Mouse (Mus musculus) B cell, adult (primary cell): ENCODE results near the gene Olfr1472. TPM values are rescaled to one million over a fixed set of nuclear protein-coding genes. Genes with fewer than 3 reads are reported as not detected.

Source experiments
- total RNA-seq: library from RNA; stranded (reverse); gene quantifications from 4 replicates; pipeline ENCODE4 v1.2.4, GENCODE M21; 2023; ENCODE audit not compliant: inconsistent age

Olfr1472 gene
- not detected in 4 replicates for total RNA-seq

DNA sequence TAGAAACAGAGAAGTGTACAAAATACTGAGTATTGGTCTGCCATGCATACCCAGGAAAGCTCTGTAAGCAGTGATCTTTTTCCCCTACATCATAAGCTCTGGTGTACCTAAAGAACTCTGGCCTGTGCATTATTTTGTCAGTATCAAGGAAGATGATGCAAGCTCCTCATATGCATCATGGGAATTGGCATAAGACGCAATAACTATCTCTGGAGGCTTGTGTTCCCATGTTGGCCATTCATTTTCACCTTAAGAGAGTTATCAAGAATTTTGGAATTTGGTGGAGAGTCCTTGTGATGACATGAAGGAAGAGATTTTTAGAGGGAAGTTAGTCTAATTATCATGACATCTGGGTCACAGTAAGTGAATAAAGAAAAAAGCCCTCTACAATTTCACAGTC is at the start of gene Olfr1472:
Gene Olfr1472 (minus strand): TSS at position 101 of the 400 bp plus-strand sequence.

GRCm38 (mm10) chr19:13500246-13500645 is 44.4 kb upstream of the Olfr1472 start, which contains the start of gene Olfr1477:
TSS of gene Olfr1477 (plus strand) at chr19:13500546.

DNA sequence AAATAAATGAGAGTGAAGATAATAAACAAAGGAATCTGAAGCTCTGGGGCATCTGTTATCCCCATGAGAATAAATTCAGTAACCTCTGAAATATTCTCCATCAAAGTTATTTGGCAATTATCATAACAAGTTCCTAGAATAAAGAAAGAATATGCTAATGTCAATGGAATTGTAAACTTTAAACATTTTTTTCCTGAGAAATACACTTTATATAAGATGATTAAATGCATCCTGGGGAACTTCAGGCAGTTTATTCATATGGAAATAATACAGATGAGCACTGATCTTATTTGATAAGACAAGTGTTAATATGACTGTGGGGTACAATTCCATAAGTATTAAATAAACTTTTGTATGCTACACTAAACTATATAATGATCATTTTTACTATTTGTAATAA is 24.2 kb upstream of the Olfr1472 start, which contains the start of gene Olfr1475:
Gene Olfr1475 (minus strand): TSS at position 101 of the 400 bp plus-strand sequence.

DNA sequence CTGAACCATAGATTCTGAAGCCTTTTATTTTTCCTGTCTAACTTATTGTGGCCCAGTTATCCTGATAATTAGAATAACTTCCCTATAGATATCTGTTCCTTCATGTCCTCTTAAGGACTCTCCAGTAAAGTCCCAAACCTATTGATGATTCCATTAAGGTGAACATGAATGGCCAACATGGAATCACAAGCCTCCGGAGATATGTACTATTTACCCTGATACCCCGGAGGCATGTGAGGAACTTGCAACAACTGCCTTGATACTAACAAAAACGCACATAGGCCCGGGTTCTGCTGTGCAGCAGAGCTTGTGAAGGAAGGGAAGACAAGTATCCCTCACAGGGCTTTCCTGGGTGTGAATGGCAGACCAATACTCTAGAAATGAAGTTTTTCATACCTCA is 13.4 kb upstream of the Olfr1472 start, which contains the start of gene Olfr1474:
Gene Olfr1474 (plus strand): TSS at position 301 of the 400 bp plus-strand sequence.

DNA sequence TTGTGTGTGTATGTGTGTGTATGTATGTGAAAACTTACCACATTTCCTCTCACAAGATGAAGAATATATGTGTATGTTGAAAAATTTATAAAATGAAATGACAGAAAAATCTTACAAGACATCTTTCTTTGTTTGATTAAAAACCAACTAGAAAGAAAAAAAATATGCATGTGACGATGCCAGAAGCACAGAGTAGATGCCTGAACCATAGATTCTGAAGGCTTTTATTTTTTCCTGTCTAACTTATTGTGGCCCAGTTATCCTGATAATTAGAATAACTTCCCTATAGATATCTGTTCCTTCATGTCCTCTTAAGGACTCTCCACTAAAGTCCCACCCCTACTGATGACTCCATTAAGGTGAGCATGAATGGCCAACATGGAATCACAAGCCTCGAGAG is 12.8 kb downstream of the Olfr1472 start, which contains the start of gene Olfr1471:
Gene Olfr1471 (plus strand): TSS at position 301 of the 400 bp plus-strand sequence.

DNA sequence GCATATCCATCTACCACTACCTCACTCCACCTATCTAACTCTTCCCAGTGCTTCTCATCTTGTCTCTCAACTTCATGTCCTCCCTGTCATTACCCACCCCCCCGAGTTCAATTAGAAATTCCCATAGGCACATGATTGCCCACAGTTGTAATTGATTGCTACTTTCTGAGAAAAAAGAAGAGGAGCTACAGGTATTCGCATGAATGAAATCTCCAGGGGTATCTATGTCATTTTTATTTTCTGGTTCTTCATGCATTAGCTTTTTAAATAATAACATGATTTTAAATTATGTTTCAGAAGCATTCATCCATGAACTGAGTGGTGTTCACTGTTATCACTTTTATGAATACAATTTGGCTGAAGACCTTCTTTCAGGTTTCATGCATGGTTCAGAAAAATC is 48.3 kb downstream of the Olfr1472 start, which contains the start of gene Olfr1469:
Gene Olfr1469 (plus strand): TSS at position 301 of the 400 bp plus-strand sequence.

Other genes starting within 250 kb of the Olfr1472 start
- gene Olfr1463, start 224.8 kb downstream of the Olfr1472 start, total RNA-seq = not detected in 4 replicates
- not detected in 4 replicates for gene Olfr1465, start 140.5 kb downstream of the Olfr1472 start, total RNA-seq
- not detected in 4 replicates for gene Olfr1466, start 117.2 kb downstream of the Olfr1472 start, total RNA-seq
- gene Olfr1467, start 93.8 kb downstream of the Olfr1472 start, total RNA-seq = not detected in 4 replicates
- not detected in 4 replicates for gene Olfr1469, start 48.2 kb downstream of the Olfr1472 start, total RNA-seq
- not detected in 4 replicates for gene Olfr1471, start 12.7 kb downstream of the Olfr1472 start, total RNA-seq
- not detected in 4 replicates for gene Olfr1474, start 13.5 kb upstream of the Olfr1472 start, total RNA-seq
- gene Olfr1475, start 24.1 kb upstream of the Olfr1472 start, total RNA-seq = not detected in 4 replicates
- not detected in 4 replicates for gene Olfr1477, start 44.5 kb upstream of the Olfr1472 start, total RNA-seq
- not detected in 4 replicates for gene Olfr1480, start 71.8 kb upstream of the Olfr1472 start, total RNA-seq
- gene Olfr1484, start 127.4 kb upstream of the Olfr1472 start, total RNA-seq = not detected in 4 replicates
- not detected in 4 replicates for gene Olfr1487, start 161.3 kb upstream of the Olfr1472 start, total RNA-seq
- not detected in 4 replicates for gene Olfr1489, start 175.5 kb upstream of the Olfr1472 start, total RNA-seq
- not detected in 4 replicates for gene Olfr1490, start 195.0 kb upstream of the Olfr1472 start, total RNA-seq
- gene Olfr1491, start 241.2 kb upstream of the Olfr1472 start, total RNA-seq = not detected in 4 replicates